Mouse (Mus musculus) bone marrow, adult 2 months (tissue): ENCODE measurements around the gene Rpl39. TPM values are rescaled to one million over a fixed set of nuclear protein-coding genes. Genes with fewer than 3 reads are reported as not detected.

ENCODE experiments used
- H3K27ac ChIP-seq: fragments of 200-500 bp; 2 replicates; pipeline ENCODE4 v1.5.1; 2012; ENCODE audit warnings: low read depth, mild to moderate bottlenecking, control low read depth, inconsistent platforms, low read length; ENCODE audit not compliant: control insufficient read depth, poor library complexity, insufficient read depth
- H3K4me1 ChIP-seq: fragments of 200-500 bp; 2 replicates; pipeline ENCODE4 v1.6.1; 2011; ENCODE audit warnings: low read length; ENCODE audit not compliant: control insufficient read depth, insufficient read depth
- H3K4me3 ChIP-seq: fragments of 200-500 bp; replicated peaks from 2 replicates; pipeline ENCODE3; 2011; ENCODE audit warnings: mild to moderate bottlenecking, low read depth, low read length, control low read depth; ENCODE audit not compliant: control insufficient read depth
- CTCF ChIP-seq: fragments of 200-500 bp; IDR thresholded peaks from 2 replicates; pipeline ENCODE4 v1.5.1; 2011; ENCODE audit warnings: low read length, control low read depth; ENCODE audit not compliant: control insufficient read depth, insufficient read depth
- POLR2A ChIP-seq: fragments of 200-500 bp; IDR thresholded peaks from 2 replicates; pipeline ENCODE4 v1.6.1; 2011; ENCODE audit warnings: low read depth, mild to moderate bottlenecking, control low read depth, low read length, borderline replicate concordance; ENCODE audit not compliant: control insufficient read depth
- WGBS: fragments of 180-500 bp; shearing (Covaris S2); methylation state at CpG from one replicate; pipeline ENCODE4 v1.1.7; 2018; 5-methylcytosine and 5-hydroxymethylcytosine counted together
- polyA plus RNA-seq: library from polyadenylated mRNA; stranded (reverse); fragments of >200 nt; gene quantifications from 2 replicates; pipeline ENCODE4 v1.2.4, GENCODE M21; 2011; ENCODE audit warnings: low replicate concordance; ENCODE audit not compliant: missing spikeins, insufficient read depth, insufficient read length

Rpl39 gene
- 407 and 550 TPM in 2 replicates for polyA plus RNA-seq

DNA sequence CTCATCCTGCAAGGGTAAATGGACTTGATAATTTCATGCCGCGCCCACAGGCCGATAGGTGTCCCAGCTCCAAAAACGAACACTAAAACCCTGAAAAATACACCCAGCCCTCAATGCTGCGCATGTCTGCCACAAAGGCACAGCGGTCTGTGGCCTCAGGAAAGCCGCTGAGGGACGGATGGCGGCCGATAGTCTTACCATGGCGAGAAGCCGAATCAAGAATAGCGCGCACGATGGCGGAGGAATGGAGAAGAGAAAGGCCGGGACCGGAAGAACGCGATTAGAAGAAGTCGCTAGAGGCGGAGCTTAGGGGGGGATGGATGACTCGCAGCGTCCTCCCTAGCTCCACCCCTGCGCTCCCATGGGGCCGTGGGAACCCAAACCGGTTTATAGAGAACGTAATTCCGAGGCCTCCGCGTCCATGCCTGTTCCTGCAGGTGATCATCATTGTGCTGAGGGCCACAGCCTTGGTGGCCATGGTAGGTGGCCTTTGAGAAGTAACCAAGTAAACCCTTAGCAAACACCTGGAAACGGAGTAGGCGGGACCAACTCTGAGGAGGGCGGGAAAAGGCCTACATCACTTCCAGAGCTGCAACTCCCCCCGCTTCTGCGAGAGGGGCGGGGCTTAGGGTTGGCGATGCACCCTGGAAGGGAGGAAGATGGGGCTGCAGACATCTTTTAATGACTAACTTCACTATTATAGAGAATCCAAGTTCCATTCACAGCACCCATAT lies at the start of gene Rpl39:
Gene Rpl39 (minus strand): TSS at position 476 of the 734 bp plus-strand sequence.
- TF ChIP-seq POLR2A (peak; percentile 68; the same call in 1 of the 2 replicates), CTCF (no peak)
- no peaks in the 10 kb centered on the region; the same call in 1 of the 2 replicates for H3K4me1 ChIP-seq
- 7% methylated on average over 38 of the region's 38 CpGs for WGBS
- H3K27ac ChIP-seq: peak within 1 kb of the TSS; percentile 90
- H3K4me3 ChIP-seq: peak within 1 kb of the TSS; percentile 90

DNA sequence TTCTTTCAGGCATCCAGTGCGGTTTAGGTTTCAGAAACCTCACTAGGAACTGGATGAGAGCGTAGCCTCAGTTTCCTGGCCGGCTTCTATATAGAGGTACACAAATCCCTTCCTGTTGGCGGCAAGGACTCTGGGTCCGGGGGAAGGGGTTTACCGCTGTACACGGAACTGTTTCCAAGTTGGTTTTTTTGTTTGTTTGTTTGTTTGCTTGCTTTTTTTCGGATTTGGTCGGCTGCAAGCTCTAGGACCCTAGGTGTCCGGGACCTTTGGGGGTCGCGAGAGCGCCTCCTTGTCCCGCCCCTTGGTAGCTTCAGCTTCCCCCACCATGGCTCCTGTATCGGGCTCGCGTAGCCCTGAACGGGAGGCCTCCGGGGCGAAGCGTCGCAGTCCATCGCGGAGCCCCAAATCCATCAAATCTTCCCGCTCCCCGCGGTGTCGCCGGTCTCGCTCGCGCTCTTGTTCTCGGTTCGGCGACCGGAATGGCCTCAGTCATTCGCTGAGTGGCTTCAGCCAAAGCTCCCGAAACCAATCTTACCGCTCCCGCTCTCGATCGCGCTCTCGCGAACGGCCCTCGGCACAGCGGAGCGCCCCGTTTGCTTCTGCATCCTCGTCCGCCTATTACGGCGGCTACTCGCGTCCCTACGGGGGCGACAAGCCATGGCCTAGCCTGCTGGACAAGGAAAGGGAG lies 41.6 kb upstream of the Rpl39 start, which contains the start of gene Nkap:
Gene Nkap (plus strand): TSS at position 125 of the 688 bp plus-strand sequence.
- 17% methylated on average over 57 of the region's 58 CpGs for WGBS
- TF ChIP-seq POLR2A (peak; percentile 25; the same call in 1 of the 2 replicates), CTCF (no peak)
- H3K4me3 ChIP-seq: peak within 1 kb of the TSS; percentile 75
- peak within 1 kb of the TSS; percentile 88 for H3K27ac ChIP-seq
- no peaks in the 10 kb centered on the region for H3K4me1 ChIP-seq

DNA sequence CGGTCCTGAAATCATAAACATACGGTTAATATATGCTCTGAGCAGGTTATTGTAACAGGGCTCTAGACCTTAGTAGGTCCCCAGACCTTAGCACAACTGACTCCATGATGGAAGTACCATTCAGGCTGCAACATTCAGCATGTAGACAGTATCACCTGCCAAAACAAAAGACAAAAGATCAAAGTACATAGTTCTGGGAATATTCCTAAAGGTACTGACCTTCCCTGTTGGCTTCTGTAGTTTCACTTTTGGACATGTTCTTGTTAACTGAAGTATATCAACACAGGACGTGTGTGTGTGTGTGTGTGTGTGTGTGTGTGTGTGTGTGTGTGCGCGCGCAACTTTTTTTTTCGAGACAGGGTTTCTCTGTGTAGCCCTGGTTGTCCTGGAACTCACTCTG lies 40.3 kb upstream of the Rpl39 start:
- Histone ChIP-seq H3K27ac (no peak overlapping the region), H3K4me3 (no peak overlapping the region), H3K4me1 (no peaks in the 10 kb centered on the region)
- TF ChIP-seq CTCF: no peak
- TF ChIP-seq POLR2A: no peak
- 97% methylated on average over 7 of the region's 7 CpGs for WGBS

DNA sequence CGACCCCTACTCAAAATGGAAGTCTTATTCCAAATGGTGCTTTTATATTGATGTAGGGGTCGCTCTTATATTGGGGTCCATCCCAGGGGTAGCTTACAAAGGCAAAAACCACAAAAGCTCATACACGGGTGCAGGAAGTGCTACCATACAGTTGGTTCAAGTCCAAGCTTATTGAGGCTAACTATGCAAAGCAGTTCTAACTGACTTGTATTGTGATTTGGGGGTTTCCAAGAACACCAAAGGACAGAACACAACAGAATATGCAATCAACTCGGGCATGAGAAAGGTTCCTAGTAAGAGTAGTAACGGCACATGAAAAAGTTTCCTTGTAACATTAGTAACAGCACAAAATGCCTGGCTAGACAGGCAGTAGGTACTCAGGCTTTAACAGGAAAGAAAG lies 35.0 kb upstream of the Rpl39 start:
- no peak overlapping the region for H3K4me3 ChIP-seq
- H3K4me1 ChIP-seq: peaks cover 3% of the 10 kb centered on the region; the same call in 1 of the 2 replicates
- WGBS: 57% methylated on average over 5 of the region's 5 CpGs
- TF ChIP-seq POLR2A (no peak), CTCF (no peak)
- H3K27ac ChIP-seq: no peak overlapping the region

DNA sequence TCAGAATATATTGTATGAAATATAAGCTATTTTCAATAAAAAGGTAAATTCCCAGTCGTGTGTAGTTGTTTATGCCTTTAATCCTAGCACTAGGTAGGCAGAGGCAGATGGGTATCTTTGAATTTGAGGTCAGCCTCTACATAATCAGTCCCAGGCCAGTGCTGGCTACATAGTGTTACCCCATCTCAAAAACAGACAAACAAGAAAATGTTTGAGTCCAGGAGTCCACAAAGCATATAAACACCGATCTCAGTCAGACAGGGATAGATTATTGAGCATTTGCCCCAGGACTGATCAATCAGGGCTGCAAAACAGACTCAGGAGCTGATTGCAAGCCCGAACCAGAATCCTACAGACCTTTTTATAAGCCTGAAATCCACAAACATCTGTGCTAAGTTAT lies 34.4 kb upstream of the Rpl39 start:
- Histone ChIP-seq H3K4me1 (peaks cover 3% of the 10 kb centered on the region; the same call in 1 of the 2 replicates), H3K4me3 (no peak overlapping the region), H3K27ac (no peak overlapping the region)
- no peak for TF ChIP-seq CTCF
- no peak for TF ChIP-seq POLR2A
- 68% methylated on average over 3 of the region's 3 CpGs for WGBS

DNA sequence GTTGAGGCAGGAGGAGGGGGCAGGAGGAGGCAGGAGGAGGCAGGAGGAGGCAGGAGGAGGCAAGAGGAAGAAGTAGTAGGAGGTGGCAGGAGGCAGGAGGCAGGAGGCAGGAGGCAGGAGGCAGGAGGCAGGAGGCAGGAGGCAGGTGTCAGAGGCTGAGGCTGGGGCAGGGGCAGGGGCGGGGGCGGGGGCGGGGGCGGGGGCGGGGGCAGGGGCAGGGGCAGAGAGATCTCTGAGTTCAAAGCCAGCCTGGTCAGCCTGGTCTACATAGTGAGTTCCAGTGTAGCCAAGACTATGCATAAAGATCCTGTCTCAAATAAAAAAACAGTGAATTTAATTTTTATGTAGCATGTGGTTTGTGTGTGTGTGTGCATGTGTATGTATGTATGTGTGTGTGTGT lies 31.9 kb upstream of the Rpl39 start:
- no peak overlapping the region for H3K27ac ChIP-seq
- 42% methylated on average over 4 of the region's 5 CpGs for WGBS
- TF ChIP-seq POLR2A (no peak), CTCF (no peak)
- H3K4me1 ChIP-seq: peaks cover 3% of the 10 kb centered on the region; the same call in 1 of the 2 replicates
- no peak overlapping the region for H3K4me3 ChIP-seq

DNA sequence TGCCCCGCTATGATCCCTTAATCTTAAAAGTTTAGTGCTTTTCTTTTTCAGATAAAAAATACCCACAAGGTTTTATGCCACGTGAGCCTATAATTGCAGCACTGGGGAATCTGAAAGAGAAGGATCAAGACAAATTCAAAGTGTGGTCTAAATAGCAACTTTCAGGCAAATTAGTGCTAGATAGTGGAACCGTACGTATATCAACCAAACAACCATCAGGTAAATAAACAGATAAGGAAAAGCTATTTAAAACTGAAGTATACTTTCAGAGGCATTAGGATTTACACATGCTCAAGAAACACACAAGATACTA lies 25.6 kb upstream of the Rpl39 start:
- WGBS: 71% methylated on average over 4 of the region's 4 CpGs
- Histone ChIP-seq H3K4me1 (peaks cover 3% of the 10 kb centered on the region; the same call in 1 of the 2 replicates), H3K27ac (no peak overlapping the region), H3K4me3 (no peak overlapping the region)
- TF ChIP-seq POLR2A (no peak), CTCF (no peak)

DNA sequence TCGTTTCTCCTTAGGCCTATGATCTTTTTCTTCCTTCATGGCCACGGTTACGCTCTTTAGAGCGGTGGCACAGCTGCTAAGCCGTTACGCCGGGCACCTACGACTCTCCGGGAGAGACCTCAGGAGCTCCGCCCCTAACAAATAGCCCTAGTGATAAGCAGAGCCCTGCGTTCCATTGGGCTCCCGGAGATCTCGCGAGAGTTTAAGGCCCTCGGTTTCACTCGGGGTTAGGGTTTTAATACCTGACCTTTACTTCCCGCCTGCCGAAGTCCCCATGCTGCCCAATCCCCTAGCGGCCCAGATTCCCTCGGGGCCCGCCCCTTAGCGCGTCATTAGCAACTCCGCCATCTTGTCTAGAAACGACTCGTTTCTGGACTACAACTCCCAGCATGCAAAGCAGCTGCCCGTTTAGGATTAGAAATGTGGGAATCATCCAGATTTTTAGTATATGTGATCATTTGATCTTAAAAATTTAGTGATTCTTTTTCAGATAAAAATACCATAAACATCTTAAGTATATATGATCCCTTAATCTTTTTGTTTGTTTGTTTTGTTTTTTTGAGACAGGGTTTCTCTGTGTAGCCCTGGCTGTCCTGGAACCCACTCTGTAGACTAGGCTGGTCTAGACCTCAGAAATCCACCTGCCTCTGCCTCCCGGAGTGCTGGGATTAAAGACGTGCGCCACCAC lies 25.1 kb upstream of the Rpl39 start, which contains the start of gene Upf3b:
Gene Upf3b (minus strand): TSS at position 130 of the 688 bp plus-strand sequence.
- TF ChIP-seq POLR2A (peak; percentile 69; the same call in 1 of the 2 replicates), CTCF (no peak)
- peak within 1 kb of the TSS; percentile 97 for H3K27ac ChIP-seq
- H3K4me1 ChIP-seq: peaks cover 1% of the 10 kb centered on the region; the same call in 1 of the 2 replicates
- peak within 1 kb of the TSS; percentile 88 for H3K4me3 ChIP-seq
- 12% methylated on average over 30 of the region's 30 CpGs for WGBS
